8 mouse cellular contexts compared by ENCODE assay signal in genomic region chr9:51993486-51994275, GRCm38 (mm10). TPM values are rescaled to one million over a fixed set of nuclear protein-coding genes. Genes with fewer than 3 reads are reported as not detected.
A peak's percentile ranks its signal among the peaks of the same experiment; 100 is the strongest.
DNase-seq lines count a peak whose midpoint lies in the region; ATAC-seq lines count a peak whose summit lies in the region.

No protein-coding gene starts in this region.

- DNase-seq in embryo, embryonic 10.5 days (ENCODE audit: low spot score) = peak; percentile 36
- DNase-seq in embryo, embryonic 10 days (ENCODE audit: low spot score) = no peak
- peak; percentile 38 for DNase-seq in neural tube, embryonic 11.5 days (ENCODE audit: low spot score)
- DNase-seq in liver, embryonic 13.5 days = peak; percentile 7
- DNase-seq in thymus, postnatal 10 days (ENCODE audit: low spot score in 2 of 2) = peak; percentile 22 to 45
- DNase-seq in urinary bladder, adult 18-20 months (ENCODE audit: low spot score in 2 of 2) = no peak
- no peak for DNase-seq in adrenal gland, postnatal 4 days (ENCODE audit: low spot score in 2 of 2)

- WGBS in neural tube, embryonic 11.5 days = 79% methylated on average over 4 of the region's 4 CpGs
- WGBS in neural tube, embryonic 15.5 days = 75% methylated on average over 4 of the region's 4 CpGs
- 51% methylated on average over 4 of the region's 4 CpGs for WGBS in liver, embryonic 13.5 days (ENCODE audit: insufficient replicate concordance)

- H3K4me1 ChIP-seq in neural tube, embryonic 11.5 days (ENCODE audit: control insufficient read depth, insufficient read depth, low read length) = no peaks in the 10 kb centered on the region
- H3K4me1 ChIP-seq in neural tube, embryonic 15.5 days = no peaks in the 10 kb centered on the region
- 0 out of 2 replicates have a peak, but pooled peaks cover 4% of the 10 kb centered on the region for H3K4me1 ChIP-seq in liver, embryonic 13.5 days (replicated peaks)

- H3K36me3 ChIP-seq in neural tube, embryonic 11.5 days (ENCODE audit: control insufficient read depth, insufficient read depth, low read length) = no peaks in the 10 kb centered on the region
- H3K36me3 ChIP-seq in neural tube, embryonic 15.5 days = no peaks in the 10 kb centered on the region
- no peaks in the 10 kb centered on the region for H3K36me3 ChIP-seq in liver, embryonic 13.5 days

- no peak overlapping the region for H3K4me2 ChIP-seq in neural tube, embryonic 11.5 days (ENCODE audit: low read depth)
- H3K4me2 ChIP-seq in neural tube, embryonic 15.5 days = no peak overlapping the region
- no peak overlapping the region for H3K4me2 ChIP-seq in liver, embryonic 13.5 days

- no peak overlapping the region for H3K27ac ChIP-seq in neural tube, embryonic 11.5 days (ENCODE audit: low read depth, low read length)
- H3K27ac ChIP-seq in neural tube, embryonic 15.5 days (replicated peaks) = no peak overlapping the region
- H3K27ac ChIP-seq in liver, embryonic 13.5 days = no peak overlapping the region

- no peaks in the 10 kb centered on the region for H3K27me3 ChIP-seq in neural tube, embryonic 11.5 days (ENCODE audit: control insufficient read depth, insufficient read depth, low read length)
- no peaks in the 10 kb centered on the region for H3K27me3 ChIP-seq in neural tube, embryonic 15.5 days (replicated peaks)
- no peaks in the 10 kb centered on the region for H3K27me3 ChIP-seq in liver, embryonic 13.5 days

- H3K4me3 ChIP-seq in neural tube, embryonic 11.5 days (ENCODE audit: low read depth, low read length) = no peak overlapping the region
- H3K4me3 ChIP-seq in neural tube, embryonic 15.5 days (replicated peaks) = no peak overlapping the region
- H3K4me3 ChIP-seq in liver, embryonic 13.5 days (replicated peaks) = no peak overlapping the region

- no peak for ATAC-seq in neural tube, embryonic 11.5 days (ENCODE audit: insufficient read depth, low FRiP score, low TSS enrichment)
- no peak for ATAC-seq in neural tube, embryonic 15.5 days (ENCODE audit: low FRiP score)
- ATAC-seq in liver, embryonic 13.5 days (ENCODE audit: low read depth) = no peak

- H3K9me3 ChIP-seq in neural tube, embryonic 11.5 days (ENCODE audit: control insufficient read depth, low read length) = no peaks in the 10 kb centered on the region
- H3K9me3 ChIP-seq in neural tube, embryonic 15.5 days (replicated peaks) = no peaks in the 10 kb centered on the region
- no peaks in the 10 kb centered on the region for H3K9me3 ChIP-seq in liver, embryonic 13.5 days (replicated peaks)

- H3K9ac ChIP-seq in neural tube, embryonic 11.5 days (ENCODE audit: low read length) = no peak overlapping the region
- H3K9ac ChIP-seq in neural tube, embryonic 15.5 days (replicated peaks) = no peak overlapping the region
- H3K9ac ChIP-seq in liver, embryonic 13.5 days = no peak overlapping the region

RNA-seq across cellular contexts. Expression of gene Fdx1, which starts 30.3 kb away (rescaled TPM):
- 41.7 and 46.4 TPM in 2 replicates for polyA plus RNA-seq in neural tube, embryonic 11.5 days (2014; fragmentation: Nextera tagmentation; extraction: Ambion mirVana)
- 37.2 and 41.2 TPM in 2 replicates for polyA plus RNA-seq in neural tube, embryonic 15.5 days (2015; fragmentation: Nextera tagmentation; extraction: Ambion mirVana)
- polyA plus RNA-seq in liver, embryonic 13.5 days (2015; fragmentation: Nextera tagmentation; extraction: Ambion mirVana) = 30.3 and 31.9 TPM in 2 replicates
- 100 to 1,000 TPM; 853 to 953 TPM for total RNA-seq in adrenal gland, postnatal 4 days (2021)

RNA-seq across cellular contexts. Expression of gene Rdx, which starts 53.3 kb away (rescaled TPM):
- 193 and 194 TPM in 2 replicates for polyA plus RNA-seq in neural tube, embryonic 11.5 days (2014; fragmentation: Nextera tagmentation; extraction: Ambion mirVana)
- 72.5 and 81.2 TPM in 2 replicates for polyA plus RNA-seq in neural tube, embryonic 15.5 days (2015; fragmentation: Nextera tagmentation; extraction: Ambion mirVana)
- polyA plus RNA-seq in liver, embryonic 13.5 days (2015; fragmentation: Nextera tagmentation; extraction: Ambion mirVana) = 74.7 and 93.0 TPM in 2 replicates
- 100 to 1,000 TPM; 133 to 137 TPM for total RNA-seq in adrenal gland, postnatal 4 days (2021)

Comparison
In these comparisons a context has a peak if more than half of its experiments do, and no peak if none do; other contexts are left out.
1. DNase-seq: peak in embryo, embryonic 10.5 days (single experiment), neural tube, embryonic 11.5 days (single experiment), liver, embryonic 13.5 days (single experiment) and thymus, postnatal 10 days (2 of 2); none in embryo, embryonic 10 days (single experiment), urinary bladder, adult 18-20 months (0 of 2) and adrenal gland, postnatal 4 days (0 of 2).